Mouse (Mus musculus): Measurements from ENCODE around the gene March1. TPM values are rescaled to one million over a fixed set of nuclear protein-coding genes. Genes with fewer than 3 reads are reported as not detected.
"Not testable (repeated sequence)": the region's sequence is repeated elsewhere in the genome, so short reads cannot be mapped to it uniquely, and the experiment has no call there.

Gene March1
- total RNA-seq, 2 experiments from 2014 or later, result 1.7 to 3.6 TPM

- no peak for DNase-seq (ENCODE audit: low spot score in 2 of 2)
Observed at GRCm38 (mm10) chr8:66406596-66407361, 789.1 kb downstream of the March1 start.

- DNase-seq (ENCODE audit: low spot score in 2 of 2), result no peak
Observed at GRCm38 (mm10) chr8:66410080-66410615, 792.4 kb downstream of the March1 start.

GRCm38 (mm10) chr8:66413101-66413500 lies 795.4 kb downstream of the March1 start:
- DNase-seq (ENCODE audit: low spot score in 2 of 2), result no peak

- no peak for DNase-seq (ENCODE audit: low spot score in 2 of 2)
Observed at GRCm38 (mm10) chr8:66415234-66415633, 797.5 kb downstream of the March1 start.

- not testable (repeated sequence) for DNase-seq (ENCODE audit: low spot score in 2 of 2)
Observed at GRCm38 (mm10) chr8:66417591-66417990, 799.9 kb downstream of the March1 start.

GRCm38 (mm10) chr8:66430639-66431038 lies 812.9 kb downstream of the March1 start:
- DNase-seq (ENCODE audit: low spot score in 2 of 2), result no peak

GRCm38 (mm10) chr8:66433577-66433976 lies 815.9 kb downstream of the March1 start:
- DNase-seq (ENCODE audit: low spot score in 2 of 2), result no peak

GRCm38 (mm10) chr8:66436804-66437203 lies 819.1 kb downstream of the March1 start:
- no peak for DNase-seq (ENCODE audit: low spot score in 2 of 2)

GRCm38 (mm10) chr8:66437929-66438328 lies 820.2 kb downstream of the March1 start:
- no peak for DNase-seq (ENCODE audit: low spot score in 2 of 2)

GRCm38 (mm10) chr8:66438468-66438867 lies 820.8 kb downstream of the March1 start:
- peak in 1 of 2 experiments; percentile 3 for DNase-seq (ENCODE audit: low spot score in 2 of 2)

- no peak for DNase-seq (ENCODE audit: low spot score in 2 of 2)
Observed at GRCm38 (mm10) chr8:66441123-66441522, 823.4 kb downstream of the March1 start.

- no peak for DNase-seq (ENCODE audit: low spot score in 2 of 2)
Observed at GRCm38 (mm10) chr8:66442778-66443177, 825.1 kb downstream of the March1 start.

GRCm38 (mm10) chr8:66444141-66444540 lies 826.4 kb downstream of the March1 start:
- no peak for DNase-seq (ENCODE audit: low spot score in 2 of 2)

GRCm38 (mm10) chr8:66445351-66445750 lies 827.7 kb downstream of the March1 start:
- no peak for DNase-seq (ENCODE audit: low spot score in 2 of 2)

- DNase-seq (ENCODE audit: low spot score in 2 of 2), result peak; percentile 32 to 41
Observed at GRCm38 (mm10) chr8:66450691-66451090, 833.0 kb downstream of the March1 start.

- no peak for DNase-seq (ENCODE audit: low spot score in 2 of 2)
Observed at GRCm38 (mm10) chr8:66457057-66457456, 839.4 kb downstream of the March1 start.

- no peak for DNase-seq (ENCODE audit: low spot score in 2 of 2)
Observed at GRCm38 (mm10) chr8:66469821-66470220, 852.1 kb downstream of the March1 start.

GRCm38 (mm10) chr8:66476880-66477279 lies 859.2 kb downstream of the March1 start:
- no peak for DNase-seq (ENCODE audit: low spot score in 2 of 2)

GRCm38 (mm10) chr8:66486084-66486763 lies 868.5 kb downstream of the March1 start, which contains the start of gene Tma16:
Gene Tma16 (minus strand): TSS chr8:66486530.
- peak; percentile 74 to 82 for DNase-seq (ENCODE audit: low spot score in 2 of 2)

GRCm38 (mm10) chr8:66488556-66488955 lies 870.9 kb downstream of the March1 start:
- DNase-seq (ENCODE audit: low spot score in 2 of 2), result no peak

- DNase-seq (ENCODE audit: low spot score in 2 of 2), result no peak
Observed at GRCm38 (mm10) chr8:66490624-66491023, 872.9 kb downstream of the March1 start.

GRCm38 (mm10) chr8:66494496-66494895 lies 876.8 kb downstream of the March1 start:
- no peak for DNase-seq (ENCODE audit: low spot score in 2 of 2)

All from adrenal gland, adult 18-20 months (tissue).